Mouse (Mus musculus) lung, postnatal 36 days (tissue): ENCODE results near the gene Gpatch11.

Experiments used
- DNase-seq: peaks from one replicate; pipeline ENCODE4 v3.0.0; 2022; ENCODE audit warnings: mixed read lengths

Gpatch11 gene

GRCm38 (mm10) chr17:78834856-78835835, at the start of gene Gpatch11, which contains the start of gene Heatr5b:
Gene Gpatch11, plus strand, starts transcription at chr17:78835567.
Gene Heatr5b, minus strand, starts transcription at chr17:78835364.
- DNase-seq, result peak; percentile 99

DNA sequence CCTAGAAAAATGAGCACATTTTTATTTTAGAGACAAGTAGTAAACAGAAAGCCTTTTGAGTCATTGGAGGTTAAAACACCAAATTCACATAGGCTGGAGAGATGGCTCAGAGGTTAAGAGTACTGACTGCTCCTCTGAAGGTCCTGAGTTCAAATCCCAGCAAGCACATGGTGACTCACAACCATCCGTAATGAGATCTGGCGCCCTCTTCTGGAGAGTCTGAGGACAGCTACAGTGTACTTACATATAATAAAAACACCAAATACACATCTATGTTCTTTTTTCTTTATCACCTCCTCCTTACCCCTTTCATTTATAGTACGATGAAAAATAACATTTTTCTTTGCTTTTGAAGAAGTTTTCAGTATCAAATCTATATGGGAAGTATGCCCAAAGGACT, 47.1 kb upstream of the Gpatch11 start:
- DNase-seq, result peak; percentile 15

- DNase-seq, result no peak
Observed at GRCm38 (mm10) chr17:78791068-78791689, 44.2 kb upstream of the Gpatch11 start.

DNA sequence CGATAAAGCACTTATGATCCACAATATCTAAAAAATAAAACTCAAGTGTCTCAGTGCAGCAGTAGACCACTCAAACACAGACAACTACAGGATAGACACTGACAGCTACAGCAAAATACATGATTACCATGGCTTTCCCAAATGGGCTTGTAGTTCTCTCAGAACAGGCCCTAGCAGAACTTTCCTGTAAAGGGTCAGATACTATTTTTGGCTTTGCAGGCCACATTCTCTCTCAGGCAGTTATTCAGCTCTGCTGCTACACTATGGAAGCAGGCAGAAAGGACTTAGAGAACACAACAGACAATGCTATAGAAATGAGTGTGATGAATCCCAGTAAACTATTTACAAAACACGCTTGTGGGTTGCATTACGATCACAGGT, 43.7 kb upstream of the Gpatch11 start:
- DNase-seq, result no peak

- no peak for DNase-seq
Observed at GRCm38 (mm10) chr17:78792122-78792521, 43.2 kb upstream of the Gpatch11 start.

DNA sequence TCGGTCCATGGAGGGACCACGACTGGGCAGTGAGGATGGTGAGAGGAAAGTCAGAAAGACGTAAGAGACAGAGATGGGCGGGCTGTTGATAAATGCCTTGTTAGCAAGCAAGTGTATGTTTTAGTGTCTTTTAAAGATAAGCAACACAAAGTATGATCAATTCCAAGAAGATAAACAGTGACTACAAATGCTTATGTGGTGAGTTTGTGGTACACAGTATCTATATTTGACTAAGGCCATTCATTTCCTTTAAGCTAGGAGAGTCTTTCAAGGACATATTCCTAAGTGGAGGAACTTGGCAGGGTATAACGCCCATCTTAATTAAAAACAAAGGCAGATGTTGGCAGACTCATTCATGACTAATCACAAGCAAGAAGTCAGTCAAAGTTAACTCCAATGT, 41.0 kb upstream of the Gpatch11 start:
- no peak for DNase-seq

DNA sequence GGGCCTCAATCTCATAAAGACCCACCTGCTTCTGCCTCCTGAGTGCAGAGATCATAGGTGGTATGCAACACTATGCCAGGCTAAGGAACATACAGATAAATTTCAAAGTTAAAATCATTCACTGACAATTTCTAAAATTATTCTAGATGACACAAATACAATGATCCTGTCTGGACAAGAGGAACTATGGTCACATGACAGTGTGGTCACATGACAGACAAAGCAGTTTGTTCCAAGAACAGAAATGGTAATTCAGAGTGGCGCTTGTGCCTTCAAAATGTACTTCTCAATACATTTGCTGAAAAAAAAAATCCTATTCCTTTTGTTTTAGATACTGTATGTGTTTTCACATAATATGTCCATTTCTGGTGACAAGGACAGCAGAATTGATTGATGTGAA, 38.1 kb upstream of the Gpatch11 start:
- DNase-seq, result no peak

DNA sequence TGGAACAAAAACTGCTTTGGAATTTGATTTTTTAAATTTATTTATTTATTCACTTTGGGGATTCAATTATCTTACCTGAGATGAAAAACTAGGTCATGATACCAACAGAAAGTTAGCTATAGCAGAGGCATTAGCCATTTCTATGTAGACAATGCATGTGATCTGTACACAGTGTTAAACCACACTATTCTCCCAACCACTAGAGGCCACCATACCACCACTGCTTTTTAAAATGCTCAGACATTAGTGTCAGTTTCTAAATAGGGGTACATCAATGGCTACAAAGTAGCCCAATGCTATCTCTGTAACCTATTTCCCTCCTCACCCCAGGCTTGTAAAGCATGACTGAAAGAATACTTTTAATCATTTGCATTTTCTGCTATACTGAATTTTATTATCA, 26.3 kb upstream of the Gpatch11 start:
- DNase-seq, result no peak

DNA sequence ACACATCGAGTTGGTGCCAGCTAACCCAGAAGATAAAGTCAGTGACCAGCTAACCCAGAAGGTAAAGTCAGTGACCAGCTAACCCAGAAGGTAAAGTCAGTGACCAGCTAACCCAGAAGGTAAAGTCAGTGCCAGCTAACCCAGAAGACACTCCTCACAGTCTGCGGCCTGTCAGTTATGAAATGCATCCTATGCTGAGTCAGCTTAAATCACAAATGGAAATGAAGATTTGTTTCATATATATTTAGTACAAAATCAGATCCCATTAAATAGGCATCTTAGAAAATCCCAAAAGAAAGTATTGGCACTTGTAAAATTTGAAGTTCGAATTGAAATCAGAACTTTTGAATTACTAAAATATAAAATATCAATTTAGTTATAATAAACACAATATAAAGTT, 25.8 kb upstream of the Gpatch11 start:
- DNase-seq, result no peak

- no peak for DNase-seq
Observed at GRCm38 (mm10) chr17:78824346-78824745, 11.0 kb upstream of the Gpatch11 start.

DNA sequence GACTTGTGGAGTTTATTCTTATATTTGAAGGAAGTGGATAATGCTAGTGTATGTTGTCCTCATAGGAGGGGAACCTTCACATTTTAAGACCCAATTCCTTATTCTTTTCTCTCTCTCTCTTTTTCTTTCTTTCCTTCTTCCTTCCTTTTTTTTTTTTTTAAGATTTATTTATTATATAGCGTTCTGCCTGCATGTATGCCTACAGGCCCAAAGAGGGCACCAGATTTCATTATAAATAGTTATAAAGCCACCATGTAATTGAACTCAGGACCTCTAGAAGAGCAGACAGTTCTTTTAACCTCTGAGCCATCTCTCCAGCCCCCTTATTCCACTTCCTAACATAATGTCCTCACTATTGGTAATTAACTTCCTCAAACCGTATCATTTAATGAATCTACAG, 689 bp downstream of the Gpatch11 start:
- no peak for DNase-seq

- DNase-seq, result no peak
Observed at GRCm38 (mm10) chr17:78842271-78842928, 7.0 kb downstream of the Gpatch11 start.

GRCm38 (mm10) chr17:78856243-78856642, 20.9 kb downstream of the Gpatch11 start:
- DNase-seq, result no peak

GRCm38 (mm10) chr17:78873886-78874285, 38.5 kb downstream of the Gpatch11 start:
- DNase-seq, result no peak

DNA sequence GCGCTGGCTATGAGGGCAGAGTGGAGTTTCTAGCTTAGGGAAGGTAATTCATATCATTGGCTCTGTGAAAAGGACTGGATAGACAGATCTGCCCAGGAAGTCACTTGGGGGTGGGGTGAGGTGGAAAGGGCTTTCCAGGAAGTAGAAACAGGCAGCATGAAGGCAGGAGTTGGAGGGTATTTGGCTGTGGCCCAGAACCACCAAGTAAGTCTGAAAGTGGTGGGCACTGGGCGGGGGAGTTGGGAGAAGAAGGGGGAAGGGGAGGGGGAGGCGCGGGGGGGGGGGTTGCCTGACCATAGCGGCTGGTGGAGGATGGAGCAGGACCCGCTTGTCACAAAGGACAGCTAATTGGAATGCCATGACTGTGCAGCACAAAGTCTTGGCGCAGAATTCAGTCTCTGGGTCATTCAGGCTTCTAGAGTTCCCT, 46.5 kb downstream of the Gpatch11 start:
- peak; percentile 41 for DNase-seq

DNA sequence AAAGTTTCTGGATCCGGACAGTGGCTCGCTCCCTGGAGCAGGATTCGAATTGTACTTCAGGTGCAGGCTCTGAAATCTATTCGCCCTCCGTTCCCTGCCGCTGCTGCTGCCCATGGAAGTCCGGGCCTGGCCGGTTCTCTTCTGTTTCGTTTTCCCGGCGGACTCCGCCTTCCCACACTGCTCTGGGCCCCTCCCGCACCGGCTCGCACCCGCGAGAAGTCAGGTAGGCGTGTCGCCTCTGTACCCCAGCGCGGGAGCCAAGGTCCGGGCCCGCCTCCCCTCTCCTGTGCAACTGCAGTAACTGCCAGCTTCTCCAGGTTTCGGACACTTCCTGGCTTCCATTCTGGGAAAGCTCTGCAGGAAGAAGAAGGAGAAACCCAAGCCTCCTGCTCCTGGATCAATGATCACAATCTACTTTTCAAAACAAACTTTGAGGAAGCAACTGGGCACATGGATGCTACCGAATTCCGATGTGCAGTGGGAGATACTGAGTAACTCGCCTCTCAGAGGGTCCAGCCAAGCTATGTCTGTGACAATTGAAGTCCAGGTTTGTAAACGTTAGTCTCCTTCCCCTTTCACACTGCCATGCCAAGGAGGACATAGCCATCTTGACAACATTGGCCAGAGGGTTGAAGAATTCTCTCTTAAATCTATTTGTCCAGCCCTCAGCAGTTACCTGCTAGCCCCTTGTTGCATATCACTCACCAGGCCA, 47.2 kb downstream of the Gpatch11 start, which contains the start of gene Eif2ak2:
TSS of gene Eif2ak2 (minus strand) at position 173 of the 712 bp plus-strand sequence.
- peak; percentile 93 for DNase-seq

GRCm38 (mm10) chr17:78883291-78883690, 47.9 kb downstream of the Gpatch11 start:
- DNase-seq, result no peak

- DNase-seq, result no peak
Observed at GRCm38 (mm10) chr17:78885286-78886065, 50.1 kb downstream of the Gpatch11 start.

- DNase-seq, result no peak
Observed at GRCm38 (mm10) chr17:78888554-78888953, 53.2 kb downstream of the Gpatch11 start.

DNA sequence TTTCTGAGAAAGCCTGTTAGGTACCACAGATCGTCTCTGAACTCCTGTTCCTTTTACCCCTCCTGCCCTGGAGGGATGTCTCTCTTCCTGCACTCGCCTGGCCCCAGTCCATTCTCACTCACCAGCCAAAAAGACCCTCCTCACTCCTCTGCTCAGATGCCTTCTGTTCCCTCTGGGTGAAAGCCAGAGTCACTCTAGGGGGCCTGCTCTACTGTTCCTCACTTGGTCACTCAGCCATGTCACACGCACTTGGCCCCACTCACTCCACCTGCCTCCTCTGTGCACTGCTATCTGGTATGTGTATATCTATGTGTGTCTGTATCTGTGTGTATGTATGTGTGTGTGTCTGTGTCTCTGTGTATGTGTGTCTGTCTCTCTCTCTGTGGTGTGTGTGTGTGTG, 53.8 kb downstream of the Gpatch11 start:
- no peak for DNase-seq

DNA sequence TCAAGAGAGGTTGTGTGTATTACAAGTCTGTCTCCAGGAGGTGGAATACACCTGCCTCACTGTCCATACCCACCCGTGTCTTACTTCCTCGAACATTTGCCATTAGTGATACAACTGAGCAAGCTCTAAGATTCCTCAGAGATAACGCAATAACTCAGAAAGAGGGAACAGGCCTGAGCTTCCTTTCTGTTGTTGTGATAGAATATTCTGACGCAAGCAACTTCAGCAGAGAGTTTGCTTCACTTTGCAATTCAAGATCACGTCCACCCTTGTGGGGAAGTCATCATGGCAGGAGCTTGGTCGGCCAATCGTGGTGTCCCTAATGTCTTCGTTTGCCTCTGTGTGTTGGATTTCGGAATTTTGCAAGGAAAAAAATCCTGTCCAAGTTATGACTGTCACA, 55.7 kb downstream of the Gpatch11 start:
- peak; percentile 13 for DNase-seq

DNA sequence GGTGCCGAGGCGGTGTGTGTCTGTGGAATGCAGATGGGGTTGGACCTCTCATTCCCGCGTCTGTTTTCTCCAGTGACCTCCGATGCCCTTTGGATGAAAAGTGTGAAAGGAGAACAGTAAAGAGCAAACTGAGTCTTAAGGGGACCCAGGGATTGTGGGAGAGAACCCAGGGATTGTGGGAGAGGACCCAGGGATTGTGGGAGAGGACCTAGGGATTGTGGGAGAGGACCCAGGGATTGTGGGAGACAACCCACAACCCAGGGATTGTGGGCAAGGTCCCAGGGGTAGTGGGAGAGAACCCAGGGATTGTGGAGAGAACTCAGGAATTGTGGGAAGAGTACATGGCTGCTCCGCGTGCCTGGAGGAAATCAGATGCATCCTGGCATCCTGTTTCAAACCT, 59.6 kb downstream of the Gpatch11 start:
- no peak for DNase-seq
